Mouse (Mus musculus) C2C12 (cell line): ENCODE results near the gene Rab40c. TPM values are rescaled to one million over a fixed set of nuclear protein-coding genes. Genes with fewer than 3 reads are reported as not detected.
A peak's percentile ranks its signal among the peaks of the same experiment; 100 is the strongest.

Experiments used
- H3K27me3 ChIP-seq: one replicate; pipeline ENCODE4 v1.6.1; 2011; ENCODE audit not compliant: control insufficient read depth, insufficient read depth, insufficient read length
- H3K36me3 ChIP-seq: one replicate; pipeline ENCODE4 v1.6.1; 2011; ENCODE audit not compliant: control insufficient read depth, insufficient read depth
- H3K4me3 ChIP-seq: one replicate; pipeline ENCODE4 v1.5.1; 2011; ENCODE audit warnings: mild to moderate bottlenecking, control low read depth; ENCODE audit not compliant: poor library complexity, insufficient read depth, severe bottlenecking
- H3K79me2 ChIP-seq: one replicate; pipeline ENCODE4 v1.6.1; 2011; ENCODE audit not compliant: control insufficient read depth, insufficient read depth
- H3K79me3 ChIP-seq: one replicate; pipeline ENCODE4 v1.6.1; 2011; ENCODE audit warnings: low read depth, control low read depth
- H3ac ChIP-seq: one replicate; pipeline ENCODE3; 2011; ENCODE audit warnings: low read depth; ENCODE audit not compliant: control insufficient read depth, insufficient read length
- CEBPB ChIP-seq: IDR thresholded peaks from one replicate; pipeline ENCODE4 v1.6.1; 2011; ENCODE audit warnings: low read depth, mild to moderate bottlenecking, control low read depth, moderate library complexity
- CTCF ChIP-seq: IDR thresholded peaks from one replicate; pipeline ENCODE4 v1.5.1; 2011; ENCODE audit not compliant: control insufficient read depth, insufficient read depth, insufficient read length
- FOSL1 ChIP-seq: IDR thresholded peaks from one replicate; pipeline ENCODE4 v1.8.0; 2011; ENCODE audit warnings: mild to moderate bottlenecking, low read length; ENCODE audit not compliant: poor library complexity, insufficient read depth, severe bottlenecking
- MAX ChIP-seq: IDR thresholded peaks from one replicate; pipeline ENCODE4 v1.6.1; 2011; ENCODE audit warnings: mild to moderate bottlenecking, control low read depth
- MYOD1 ChIP-seq: IDR thresholded peaks from one replicate; pipeline ENCODE4 v1.6.1; 2011; ENCODE audit warnings: low read depth; ENCODE audit not compliant: control insufficient read depth, insufficient read length
- MYOG ChIP-seq: IDR thresholded peaks from one replicate; pipeline ENCODE4 v1.6.1; 2011; ENCODE audit not compliant: control insufficient read depth, insufficient read length; ENCODE audit errors: extremely low read depth
- USF1 ChIP-seq: IDR thresholded peaks from one replicate; pipeline ENCODE4 v1.6.1; 2011; ENCODE audit warnings: low read depth, mild to moderate bottlenecking, control low read depth, moderate library complexity
- polyA plus RNA-seq: library from polyadenylated mRNA; unstranded; fragments of >200 nt; fragmentation: generic; extraction: Trizol; gene quantifications from one replicate; pipeline ENCODE4 v1.2.1, GENCODE M21; 2012; ENCODE audit warnings: missing spikeins

Rab40c gene
- polyA plus RNA-seq, 1 experiment, result 14.4 TPM

- no peaks in the 10 kb centered on the region for H3K79me3 ChIP-seq
- H3K27me3 ChIP-seq, result no peaks in the 10 kb centered on the region
- TF ChIP-seq FOSL1, result no peak
- no peak for TF ChIP-seq CEBPB
- no peak for TF ChIP-seq MAX
- TF ChIP-seq MYOG, result no peak
- peak; percentile 81 for TF ChIP-seq MYOD1
- peak; percentile 78 for TF ChIP-seq CTCF
- H3K36me3 ChIP-seq, result no peaks in the 10 kb centered on the region
- H3K4me3 ChIP-seq, result no peak overlapping the region
- H3ac ChIP-seq, result no peak overlapping the region
- H3K79me2 ChIP-seq, result peaks cover 6% of the 10 kb centered on the region
These were observed 25.4 kb downstream of the Rab40c start for GRCm38 (mm10) chr17:25893975-25894617.

GRCm38 (mm10) chr17:25888837-25889236 lies 30.7 kb downstream of the Rab40c start:
- TF ChIP-seq CTCF (no peak), USF1 (no peak), MYOD1 (no peak), FOSL1 (no peak), MAX (no peak), CEBPB (no peak), MYOG (no peak)
- no peaks in the 10 kb centered on the region for H3K79me3 ChIP-seq
- peaks cover 5% of the 10 kb centered on the region for H3K79me2 ChIP-seq
- peaks cover 2% of the 10 kb centered on the region for H3K36me3 ChIP-seq
- no peak overlapping the region for H3K4me3 ChIP-seq
- H3K27me3 ChIP-seq, result no peaks in the 10 kb centered on the region
- no peak overlapping the region for H3ac ChIP-seq

- Histone ChIP-seq H3ac (no peak overlapping the region), H3K27me3 (no peaks in the 10 kb centered on the region), H3K79me2 (no peaks in the 10 kb centered on the region), H3K79me3 (no peaks in the 10 kb centered on the region), H3K36me3 (peaks cover 8% of the 10 kb centered on the region), H3K4me3 (no peak overlapping the region)
- no peak for TF ChIP-seq CTCF
- TF ChIP-seq USF1, result no peak
- no peak for TF ChIP-seq MAX
- TF ChIP-seq MYOG, result no peak
- TF ChIP-seq CEBPB, result no peak
- TF ChIP-seq MYOD1, result no peak
- no peak for TF ChIP-seq FOSL1
These were observed 32.1 kb downstream of the Rab40c start for GRCm38 (mm10) chr17:25887467-25887866.

- Histone ChIP-seq H3ac (no peak overlapping the region), H3K4me3 (no peak overlapping the region), H3K79me3 (no peaks in the 10 kb centered on the region), H3K36me3 (peaks cover 8% of the 10 kb centered on the region), H3K79me2 (no peaks in the 10 kb centered on the region), H3K27me3 (no peaks in the 10 kb centered on the region)
- TF ChIP-seq FOSL1 (no peak), MYOD1 (no peak), CTCF (no peak), USF1 (no peak), CEBPB (no peak), MAX (no peak), MYOG (no peak)
These were observed 32.7 kb downstream of the Rab40c start for GRCm38 (mm10) chr17:25886806-25887205.

- Histone ChIP-seq H3K79me3 (no peaks in the 10 kb centered on the region), H3K27me3 (no peaks in the 10 kb centered on the region), H3K79me2 (no peaks in the 10 kb centered on the region), H3K4me3 (no peak overlapping the region), H3ac (no peak overlapping the region), H3K36me3 (peaks cover 13% of the 10 kb centered on the region)
- TF ChIP-seq CEBPB, result no peak
- no peak for TF ChIP-seq CTCF
- no peak for TF ChIP-seq FOSL1
- no peak for TF ChIP-seq MAX
- TF ChIP-seq MYOD1, result no peak
- TF ChIP-seq MYOG, result no peak
- no peak for TF ChIP-seq USF1
These were observed 33.9 kb downstream of the Rab40c start for GRCm38 (mm10) chr17:25885636-25886035.

- H3K79me2 ChIP-seq, result no peaks in the 10 kb centered on the region
- no peaks in the 10 kb centered on the region for H3K79me3 ChIP-seq
- TF ChIP-seq MYOG (no peak), CEBPB (no peak), MYOD1 (no peak), USF1 (no peak), CTCF (no peak), MAX (no peak), FOSL1 (no peak)
- peaks cover 13% of the 10 kb centered on the region for H3K36me3 ChIP-seq
- no peaks in the 10 kb centered on the region for H3K27me3 ChIP-seq
- no peak overlapping the region for H3ac ChIP-seq
- H3K4me3 ChIP-seq, result no peak overlapping the region
These were observed 35.7 kb downstream of the Rab40c start for GRCm38 (mm10) chr17:25883824-25884223.
